Mouse (Mus musculus) urinary bladder, postnatal 14 days (tissue): ENCODE data around the gene H2al2a.
"Not testable (repeated sequence)": the region's sequence is repeated elsewhere in the genome, so short reads cannot be mapped to it uniquely, and the experiment has no call there.

Experiments used
- DNase-seq: peaks from one replicate; pipeline ENCODE4 v3.0.0; 2021; ENCODE audit warnings: low spot score

H2al2a gene

GRCm38 (mm10) chr2:17977645-17978044 is 19.1 kb downstream of the H2al2a start:
- not testable (repeated sequence) for DNase-seq

- DNase-seq: no peak
Measured at GRCm38 (mm10) chr2:17975601-17976327, 21.0 kb downstream of the H2al2a start.

- no peak for DNase-seq
Measured at GRCm38 (mm10) chr2:17973868-17974440, 22.8 kb downstream of the H2al2a start.

DNA sequence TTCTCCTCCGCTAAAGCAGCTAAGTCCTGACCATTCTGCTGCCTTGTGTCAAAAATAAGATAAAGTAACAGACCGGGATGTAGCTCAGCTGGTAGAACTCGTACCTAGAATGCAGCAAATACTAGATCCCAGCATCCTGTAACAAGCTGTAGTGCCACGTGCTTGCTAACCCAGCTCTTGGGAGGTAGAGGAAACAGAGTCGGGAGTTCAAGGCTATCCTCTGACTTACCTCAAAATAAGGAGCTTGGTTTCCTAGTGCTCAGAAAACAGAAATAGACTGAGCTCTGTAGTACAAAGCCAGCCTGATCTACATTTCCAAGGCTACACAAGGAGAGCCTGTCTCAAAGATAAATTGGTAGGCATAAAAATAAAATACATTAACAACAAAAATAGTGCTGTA is 23.5 kb downstream of the H2al2a start:
- no peak for DNase-seq

DNA sequence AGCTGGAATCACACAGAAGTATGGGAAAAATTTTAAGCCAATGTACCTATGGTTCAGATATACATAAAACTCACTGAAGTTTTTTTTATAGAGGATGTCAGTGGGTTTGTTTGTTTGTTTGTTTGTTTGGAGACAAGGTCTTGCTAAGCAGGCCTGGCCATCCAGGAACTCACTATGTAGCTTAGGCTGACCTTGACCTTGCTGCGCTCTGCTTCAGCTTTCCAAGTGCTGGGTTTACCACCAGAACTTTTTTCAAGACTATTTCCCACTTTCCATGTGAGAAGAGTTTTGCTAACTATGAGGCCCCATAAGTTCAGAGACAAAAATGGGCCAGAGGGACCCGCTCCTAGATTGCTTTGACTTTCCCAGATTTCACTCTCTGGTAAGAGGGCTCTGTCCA is 23.9 kb downstream of the H2al2a start:
- DNase-seq: no peak

GRCm38 (mm10) chr2:17971407-17971806 is 25.4 kb downstream of the H2al2a start:
- DNase-seq: no peak

DNA sequence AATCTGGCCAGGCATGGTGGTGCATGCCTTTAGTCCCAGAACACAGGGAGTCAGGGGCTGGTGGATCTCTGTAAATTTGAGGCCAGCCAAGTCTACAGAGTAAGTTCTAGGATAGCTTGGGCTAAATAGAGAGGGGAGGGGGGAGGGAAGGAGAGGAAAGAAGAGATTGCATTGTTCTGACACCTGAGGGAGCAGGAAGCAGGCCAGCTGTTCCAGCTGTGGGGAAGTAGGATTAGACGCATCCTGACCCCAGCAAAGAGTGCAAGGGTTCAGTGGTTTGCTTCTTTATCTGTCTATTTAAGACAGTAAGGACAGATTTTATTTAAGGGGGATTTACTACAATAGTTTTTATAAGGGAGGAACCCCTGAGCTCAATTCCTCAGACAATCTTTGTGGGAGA is 26.1 kb downstream of the H2al2a start:
- DNase-seq: no peak

DNA sequence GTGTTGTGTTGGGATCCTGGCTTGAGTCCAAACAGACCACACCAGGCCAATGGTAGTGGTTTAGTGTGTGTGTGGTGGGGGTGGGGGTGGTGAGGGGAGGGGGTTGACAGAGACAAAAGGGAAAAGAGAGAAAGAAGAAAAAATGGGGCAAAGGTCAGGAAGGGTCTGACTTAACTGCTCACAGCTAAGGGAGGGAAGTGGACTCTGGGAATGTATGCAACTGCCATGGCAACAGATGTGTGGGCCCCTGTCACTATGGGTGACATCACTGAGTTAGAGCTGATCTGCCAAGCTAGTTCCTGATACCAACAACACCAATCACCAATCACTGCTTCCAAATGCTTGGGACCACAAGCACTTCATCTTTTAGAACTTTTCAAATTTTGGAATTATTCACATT is 26.6 kb downstream of the H2al2a start:
- DNase-seq: no peak

- DNase-seq: no peak
Measured at GRCm38 (mm10) chr2:17968571-17968970, 28.2 kb downstream of the H2al2a start.

DNA sequence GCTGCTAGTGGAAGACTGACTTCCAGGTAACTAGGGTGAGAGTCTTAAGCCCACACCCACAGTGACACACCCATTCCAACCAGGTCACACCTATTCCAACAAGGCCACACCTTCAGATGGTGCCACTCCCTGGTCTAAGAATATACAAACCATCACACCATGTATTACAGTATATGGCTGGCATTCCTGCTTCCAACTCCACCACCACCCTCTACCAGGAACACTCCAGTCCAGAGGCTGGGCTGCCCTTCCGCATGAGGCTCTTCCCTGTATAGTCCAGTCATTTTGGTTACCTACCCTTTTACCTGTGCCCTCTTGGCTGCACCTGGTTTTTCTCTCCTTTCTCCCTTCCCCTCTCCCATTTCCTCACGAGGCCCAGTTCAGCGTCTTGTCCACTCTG is 28.7 kb downstream of the H2al2a start:
- DNase-seq: not testable (repeated sequence)

DNA sequence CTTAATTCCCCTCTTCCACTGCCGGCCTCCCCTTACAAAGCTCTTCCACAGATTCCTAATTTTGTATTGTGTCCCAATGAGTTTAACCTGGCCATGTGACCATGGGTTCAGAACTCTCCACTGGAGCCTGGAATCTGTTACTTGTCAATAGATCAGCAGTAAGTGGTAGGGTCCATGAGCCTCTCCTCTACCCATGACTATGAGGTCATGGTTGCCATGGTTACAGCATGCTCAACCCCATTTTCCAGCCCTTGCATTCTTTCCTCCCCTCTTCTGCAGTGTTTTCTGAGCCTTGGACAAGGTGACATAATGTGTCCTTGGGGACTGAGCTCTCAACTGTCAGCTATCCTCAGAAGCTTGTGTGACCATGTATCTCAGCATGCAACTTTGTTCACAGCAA is 37.3 kb downstream of the H2al2a start:
- no peak for DNase-seq

GRCm38 (mm10) chr2:17946875-17947274 is 49.9 kb downstream of the H2al2a start:
- DNase-seq: no peak
